Mouse (Mus musculus) hindbrain, embryonic 16.5 days (tissue): Measurements from ENCODE around the gene Ccl27a. TPM values are rescaled to one million over a fixed set of nuclear protein-coding genes. Genes with fewer than 3 reads are reported as not detected.
"Not testable (repeated sequence)": the region's sequence is repeated elsewhere in the genome, so short reads cannot be mapped to it uniquely, and the experiment has no call there.

Experiments
- ATAC-seq: fragments of 200-750 bp; cut with Nextera tagmentation; 2 replicates; pipeline ENCODE4 v1.8.0; 2017; ENCODE audit warnings: moderate TSS enrichment, moderate library complexity
- H3K27ac ChIP-seq: fragments of 300-500 bp; sonication (generic); 2 replicates; pipeline ENCODE4 v1.5.1; 2014; ENCODE audit warnings: low read depth, mild to moderate bottlenecking, control low read depth, low read length, moderate library complexity
- H3K27me3 ChIP-seq: fragments of 300-500 bp; sonication (generic); replicated peaks from 2 replicates; pipeline ENCODE4 v1.6.1; 2014; ENCODE audit warnings: low read length; ENCODE audit not compliant: control insufficient read depth, insufficient read depth
- H3K36me3 ChIP-seq: fragments of 300-500 bp; sonication (generic); 2 replicates; pipeline ENCODE4 v1.6.1; 2014; ENCODE audit warnings: mild to moderate bottlenecking, low read length, moderate library complexity, mixed read lengths; ENCODE audit not compliant: control insufficient read depth, insufficient read depth
- H3K4me1 ChIP-seq: fragments of 300-500 bp; sonication (generic); 2 replicates; pipeline ENCODE4 v1.6.1; 2014; ENCODE audit warnings: low read depth, low read length; ENCODE audit not compliant: control insufficient read depth, insufficient read depth
- H3K4me2 ChIP-seq: fragments of 300-500 bp; sonication (generic); 2 replicates; pipeline ENCODE4 v1.6.1; 2014; ENCODE audit warnings: mild to moderate bottlenecking, low read length, control low read depth, moderate library complexity
- H3K4me3 ChIP-seq: fragments of 300-500 bp; sonication (generic); 2 replicates; pipeline ENCODE4 v1.5.1; 2014; ENCODE audit warnings: mild to moderate bottlenecking, low read length, control low read depth, moderate library complexity
- H3K9ac ChIP-seq: fragments of 300-500 bp; sonication (generic); 2 replicates; pipeline ENCODE4 v1.6.1; 2014; ENCODE audit warnings: low read depth, mild to moderate bottlenecking, control low read depth, low read length, moderate library complexity
- H3K9me3 ChIP-seq: fragments of 300-500 bp; sonication (generic); 2 replicates; pipeline ENCODE4 v1.6.1; 2014; ENCODE audit warnings: mild to moderate bottlenecking, low read length, moderate library complexity; ENCODE audit not compliant: control insufficient read depth
- WGBS: fragments of 180-500 bp; shearing (Covaris S2); extraction: QIAGEN DNeasy Blood & Tissue Kit; methylation state at CpG from one replicate; pipeline ENCODE4 v1.1.7; 2014; 5-methylcytosine and 5-hydroxymethylcytosine counted together
- polyA plus RNA-seq: library from polyadenylated mRNA; unstranded; fragments of >200 nt; fragmentation: Nextera tagmentation; extraction: Ambion mirVana; gene quantifications from 2 replicates; pipeline ENCODE4 v1.2.1, GENCODE M21; 2015

Ccl27a gene
- 260 and 276 TPM in 2 replicates for polyA plus RNA-seq

- Histone ChIP-seq H3K9ac (peak within 1 kb of the TSS; percentile 61), H3K4me3 (peak within 1 kb of the TSS; percentile 45), H3K4me2 (peak within 1 kb of the TSS; percentile 57), H3K27ac (peak within 1 kb of the TSS; percentile 66)
- not testable (repeated sequence) for H3K36me3 ChIP-seq, H3K4me1 ChIP-seq, H3K9me3 ChIP-seq, H3K27me3 ChIP-seq, ATAC-seq
- WGBS, result under 1% methylated on average over 12 of the region's 14 CpGs
Observed at GRCm38 (mm10) chr4:41774002-41774401, at the start of gene Ccl27a. Gene Ccl27a, minus strand, starts transcription at chr4:41774247.

GRCm38 (mm10) chr4:41783197-41783596, 9.2 kb upstream of the Ccl27a start:
- H3K27me3 ChIP-seq, H3K4me3 ChIP-seq, H3K4me1 ChIP-seq, H3K4me2 ChIP-seq, H3K27ac ChIP-seq, H3K9me3 ChIP-seq, H3K9ac ChIP-seq, H3K36me3 ChIP-seq, ATAC-seq: not testable (repeated sequence)
- 40% methylated on average over 2 of the region's 3 CpGs for WGBS

- not testable (repeated sequence) for H3K27ac ChIP-seq, ATAC-seq
Observed at GRCm38 (mm10) chr4:41782711-41783110, 8.7 kb upstream of the Ccl27a start.

GRCm38 (mm10) chr4:41781748-41782485, 7.9 kb upstream of the Ccl27a start:
- H3K4me3 ChIP-seq, H3K27ac ChIP-seq, H3K4me2 ChIP-seq, H3K9ac ChIP-seq, H3K27me3 ChIP-seq, H3K9me3 ChIP-seq, H3K4me1 ChIP-seq, H3K36me3 ChIP-seq, ATAC-seq: not testable (repeated sequence)
- WGBS, result 21% methylated on average over 16 of the region's 21 CpGs

More at GRCm38 (mm10) chr4:41782711-41783110, 8.7 kb upstream of the Ccl27a start:
- not testable (repeated sequence) for H3K36me3 ChIP-seq, H3K9me3 ChIP-seq, H3K4me2 ChIP-seq, H3K27me3 ChIP-seq, H3K4me1 ChIP-seq, H3K9ac ChIP-seq, H3K4me3 ChIP-seq
- WGBS, result 33% methylated on average over 4 of the region's 4 CpGs

DNA sequence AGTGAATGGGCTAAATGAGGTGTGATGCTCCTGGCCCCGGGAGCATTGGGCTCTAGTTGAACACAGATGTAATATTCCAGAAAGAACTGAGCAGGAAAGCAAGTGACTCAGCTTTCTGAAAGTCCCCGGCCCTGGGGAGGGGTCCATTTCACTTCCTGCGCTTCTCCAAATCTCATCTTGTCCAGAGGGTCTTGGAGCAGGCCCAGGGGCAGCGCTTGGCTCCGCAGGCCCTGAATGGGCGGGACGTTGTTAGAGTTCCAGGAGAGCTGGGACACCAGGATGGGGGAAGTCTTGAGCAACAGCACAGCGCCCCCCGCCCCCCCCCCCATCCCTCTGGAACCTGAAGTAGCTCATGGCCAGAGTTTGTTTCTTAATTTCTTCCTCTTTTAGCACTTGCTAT, 7.2 kb upstream of the Ccl27a start:
- H3K9me3 ChIP-seq, H3K4me3 ChIP-seq, H3K9ac ChIP-seq, ATAC-seq, H3K36me3 ChIP-seq, H3K27me3 ChIP-seq, H3K4me1 ChIP-seq, H3K27ac ChIP-seq, H3K4me2 ChIP-seq: not testable (repeated sequence)
- 20% methylated on average over 6 of the region's 9 CpGs for WGBS

GRCm38 (mm10) chr4:41775840-41776239, 1.8 kb upstream of the Ccl27a start:
- not testable (repeated sequence) for H3K9ac ChIP-seq, H3K4me3 ChIP-seq, ATAC-seq, H3K27me3 ChIP-seq, H3K27ac ChIP-seq, H3K9me3 ChIP-seq, H3K36me3 ChIP-seq, H3K4me1 ChIP-seq, H3K4me2 ChIP-seq
- 92% methylated on average over 1 of the region's 1 CpGs for WGBS

- not testable (repeated sequence) for H3K4me1 ChIP-seq, ATAC-seq, H3K27me3 ChIP-seq, H3K9me3 ChIP-seq, H3K36me3 ChIP-seq
- peak overlapping the region; percentile 57 for H3K4me2 ChIP-seq
- peak overlapping the region; percentile 48 for H3K27ac ChIP-seq
- H3K4me3 ChIP-seq, result peak overlapping the region; percentile 45
- 65% methylated on average over 3 of the region's 3 CpGs for WGBS
- H3K9ac ChIP-seq, result peak overlapping the region; percentile 41
Observed at GRCm38 (mm10) chr4:41774506-41774905, 459 bp upstream of the Ccl27a start.

- Histone ChIP-seq H3K27ac (peak overlapping the region; percentile 66), H3K4me3 (peak overlapping the region; percentile 45), H3K9ac (peak overlapping the region; percentile 61), H3K4me2 (peak overlapping the region; percentile 48)
- ATAC-seq, H3K9me3 ChIP-seq, H3K27me3 ChIP-seq, H3K4me1 ChIP-seq, H3K36me3 ChIP-seq: not testable (repeated sequence)
- under 1% methylated on average over 18 of the region's 25 CpGs for WGBS
Observed at GRCm38 (mm10) chr4:41773502-41773901, 545 bp downstream of the Ccl27a start.

DNA sequence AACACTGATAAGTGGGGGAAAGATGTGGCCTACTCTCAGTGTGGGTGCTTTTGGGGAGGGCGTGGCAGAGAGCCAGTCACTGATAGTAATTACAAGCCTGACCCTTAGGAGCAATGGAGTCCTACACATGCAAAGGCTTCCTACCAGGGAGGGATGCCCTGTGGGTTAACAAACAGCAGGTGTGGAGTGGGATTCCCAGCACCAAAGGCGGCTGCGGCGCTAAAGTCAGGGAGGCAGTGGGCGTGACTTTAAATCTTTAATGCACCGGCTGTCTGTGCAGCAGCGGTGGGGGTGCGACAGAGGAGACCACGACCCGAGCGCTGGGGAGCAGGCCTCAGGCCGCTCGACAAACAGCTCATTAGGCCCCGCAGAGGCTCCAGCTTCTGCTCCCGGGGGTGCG, 1.1 kb downstream of the Ccl27a start:
- Histone ChIP-seq H3K9ac (0 out of 2 replicates have a peak overlapping the region, but pooled peaks have one; percentile 41), H3K4me2 (peak overlapping the region; percentile 48), H3K4me3 (peak overlapping the region; percentile 32)
- not testable (repeated sequence) for H3K36me3 ChIP-seq, H3K27ac ChIP-seq, H3K4me1 ChIP-seq, H3K27me3 ChIP-seq, ATAC-seq, H3K9me3 ChIP-seq
- 13% methylated on average over 5 of the region's 16 CpGs for WGBS
